Mouse (Mus musculus): ENCODE measurements around the gene Foxk1. TPM values are rescaled to one million over a fixed set of nuclear protein-coding genes. Genes with fewer than 3 reads are reported as not detected.

Foxk1 gene
- total RNA-seq, 2 experiments from 2014 or later, result 34.5 to 35.6 TPM

- intact Hi-C loops (cut with DNase I), result no loop called here
- DNase-seq, result no peak
These were observed 14.9 kb downstream of the Foxk1 start for GRCm38 (mm10) chr5:142416070-142416775.

GRCm38 (mm10) chr5:142417104-142417503 lies 15.8 kb downstream of the Foxk1 start:
- intact Hi-C loops (cut with DNase I), result no loop called here
- no peak for DNase-seq

GRCm38 (mm10) chr5:142417876-142418275 lies 16.6 kb downstream of the Foxk1 start:
- intact Hi-C loops (cut with DNase I), result no loop called here

GRCm38 (mm10) chr5:142418419-142418818 lies 17.1 kb downstream of the Foxk1 start:
- DNase-seq, result no peak
- intact Hi-C loops (cut with DNase I), result no loop called here

More at GRCm38 (mm10) chr5:142417876-142418275, 16.6 kb downstream of the Foxk1 start:
- DNase-seq, result no peak

GRCm38 (mm10) chr5:142420317-142420716 lies 19.0 kb downstream of the Foxk1 start:
- intact Hi-C loops (cut with DNase I), result no loop called here
- DNase-seq, result no peak

- DNase-seq, result no peak
- intact Hi-C loops (cut with DNase I), result no loop called here
These were observed 19.6 kb downstream of the Foxk1 start for GRCm38 (mm10) chr5:142420920-142421319.

- intact Hi-C loops (cut with DNase I), result no loop called here
- no peak for DNase-seq
These were observed 20.6 kb downstream of the Foxk1 start for GRCm38 (mm10) chr5:142421886-142422285.

- intact Hi-C loops (cut with DNase I), result no loop called here
- DNase-seq, result no peak
These were observed 21.8 kb downstream of the Foxk1 start for GRCm38 (mm10) chr5:142423141-142423540.

GRCm38 (mm10) chr5:142423701-142424100 lies 22.4 kb downstream of the Foxk1 start:
- intact Hi-C loops (cut with DNase I), result no loop called here
- DNase-seq, result no peak

GRCm38 (mm10) chr5:142424627-142425349 lies 23.5 kb downstream of the Foxk1 start:
- intact Hi-C loops (cut with DNase I), result no loop called here
- DNase-seq, result peak; percentile 48

- intact Hi-C loops (cut with DNase I), result no loop called here
- DNase-seq, result no peak
These were observed 25.2 kb downstream of the Foxk1 start for GRCm38 (mm10) chr5:142426476-142426875.

GRCm38 (mm10) chr5:142427876-142428275 lies 26.6 kb downstream of the Foxk1 start:
- DNase-seq, result no peak
- intact Hi-C loops (cut with DNase I), result no loop called here

- DNase-seq, result no peak
- intact Hi-C loops (cut with DNase I), result no loop called here
These were observed 27.4 kb downstream of the Foxk1 start for GRCm38 (mm10) chr5:142428691-142429090.

GRCm38 (mm10) chr5:142431029-142431428 lies 29.7 kb downstream of the Foxk1 start:
- intact Hi-C loops (cut with DNase I), result no loop called here
- DNase-seq, result no peak

GRCm38 (mm10) chr5:142431811-142432434 lies 30.6 kb downstream of the Foxk1 start:
- intact Hi-C loops (cut with DNase I), result no loop called here
- no peak for DNase-seq

- DNase-seq, result no peak
These were observed 31.4 kb downstream of the Foxk1 start for GRCm38 (mm10) chr5:142432695-142433094.

GRCm38 (mm10) chr5:142434052-142434451 lies 32.8 kb downstream of the Foxk1 start:
- DNase-seq, result no peak
- intact Hi-C loops (cut with DNase I), result no loop called here

More at GRCm38 (mm10) chr5:142432695-142433094, 31.4 kb downstream of the Foxk1 start:
- intact Hi-C loops (cut with DNase I), result no loop called here

GRCm38 (mm10) chr5:142435736-142436135 lies 34.4 kb downstream of the Foxk1 start:
- intact Hi-C loops (cut with DNase I), result no loop called here

GRCm38 (mm10) chr5:142438380-142438938 lies 37.2 kb downstream of the Foxk1 start:
- intact Hi-C loops (cut with DNase I), result no loop called here

More at GRCm38 (mm10) chr5:142435736-142436135, 34.4 kb downstream of the Foxk1 start:
- DNase-seq, result no peak

GRCm38 (mm10) chr5:142439911-142440432 lies 38.7 kb downstream of the Foxk1 start:
- intact Hi-C loops (cut with DNase I), result loop anchor here (10.0 kb wide), 3 partner anchors 75 to 1595 kb away; partner anchors contain the start of gene Sdk1
- DNase-seq, result no peak

More at GRCm38 (mm10) chr5:142438380-142438938, 37.2 kb downstream of the Foxk1 start:
- DNase-seq, result no peak
